Mouse (Mus musculus) lung, postnatal 0 days (tissue): ENCODE data around the gene Gpc3.

ENCODE experiments used
- CTCF ChIP-seq: IDR thresholded peaks from 2 replicates; pipeline ENCODE4 v1.5.1; 2016; ENCODE audit warnings: antibody characterized with exemption, mild to moderate bottlenecking
- EP300 ChIP-seq: IDR thresholded peaks from 2 replicates; pipeline ENCODE4 v1.6.1; 2016; ENCODE audit warnings: antibody characterized with exemption, mild to moderate bottlenecking, control low read depth

DNA sequence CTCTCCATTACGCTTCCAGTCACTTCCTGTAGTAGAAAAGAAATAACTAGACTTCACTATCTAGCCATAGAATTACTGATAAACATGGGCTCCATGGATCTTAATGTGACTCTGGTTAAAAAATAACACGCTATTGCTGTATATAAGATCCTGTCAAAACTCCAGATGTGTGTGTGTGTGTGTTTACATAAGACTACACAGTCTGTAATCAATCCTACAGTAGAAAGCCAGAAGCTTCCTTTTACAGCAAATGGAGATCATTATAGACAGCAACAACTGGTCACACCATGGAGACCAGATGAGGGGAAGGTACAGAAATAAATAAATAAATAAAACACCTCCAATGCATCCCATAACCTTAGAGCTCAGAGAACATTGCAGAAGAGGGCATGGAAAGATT is 81.6 kb downstream of the Gpc3 start:
- TF ChIP-seq EP300 (no peak), CTCF (no peak)
